ENCODE assay signal across 9 mouse cellular contexts in genomic region chr2:152410971-152411371, GRCm38 (mm10). TPM values are rescaled to one million over a fixed set of nuclear protein-coding genes. Genes with fewer than 3 reads are reported as not detected.
A peak's percentile ranks its signal among the peaks of the same experiment; 100 is the strongest.
DNase-seq lines count a peak whose midpoint lies in the region; ATAC-seq and TF ChIP-seq lines count a peak whose summit lies in the region.
"Had no signal": no experiment of that assay in that cellular context is flagged by ENCODE, and none has a peak within 500 bp of the region (broad histone marks: within the 10 kb centered on the region; RNA-seq: fewer than 3 reads in every experiment).

No protein-coding gene starts in this region.

- H3K4me3 ChIP-seq in gastrocnemius, adult 2 months = peak overlapping the region; percentile 49
- peak overlapping the region; percentile 21 for H3K4me3 ChIP-seq in hindbrain, embryonic 16.5 days (ENCODE audit: low read length)

- peaks cover 38% of the 10 kb centered on the region for H3K4me1 ChIP-seq in hindbrain, embryonic 16.5 days (ENCODE audit: control insufficient read depth, insufficient read depth, low read depth, low read length)

- peak overlapping the region; percentile 68 for H3K27ac ChIP-seq in gastrocnemius, adult 2 months
- H3K27ac ChIP-seq in hindbrain, embryonic 16.5 days (ENCODE audit: low read depth, low read length) = peak overlapping the region; percentile 88

- ATAC-seq in hindbrain, embryonic 16.5 days = peak; percentile 44

- H3K4me2 ChIP-seq in hindbrain, embryonic 16.5 days (ENCODE audit: low read length) = peak overlapping the region; percentile 80

- no peaks in the 10 kb centered on the region for H3K9me3 ChIP-seq in hindbrain, embryonic 16.5 days (ENCODE audit: control insufficient read depth, low read length)

- H3K9ac ChIP-seq in hindbrain, embryonic 16.5 days (ENCODE audit: low read depth, low read length) = peak overlapping the region; percentile 56

- peak; percentile 98 for DNase-seq in R1 (ENCODE audit: low read depth, low spot score)
- DNase-seq in cerebellum, postnatal 4 days (ENCODE audit: low spot score in 2 of 2) = peak; percentile 61 to 84
- DNase-seq in gastrocnemius, adult 2 months = peak; percentile 70
- peak; percentile 32 to 78 for DNase-seq in left cerebral cortex, adult 8-10 months (ENCODE audit: low spot score in 2 of 2)
- DNase-seq in lung, postnatal 25 days (ENCODE audit: low spot score) = peak; percentile 72
- DNase-seq in right cerebral cortex, postnatal 25 days = peak; percentile 67
- DNase-seq in thymus, postnatal 14 days = no peak

- TF ChIP-seq CTCF in gastrocnemius, adult 2 months (IDR thresholded peaks at IDR 0.05) = no peak

- no peaks in the 10 kb centered on the region for H3K27me3 ChIP-seq in hindbrain, embryonic 16.5 days (replicated peaks; ENCODE audit: control insufficient read depth, insufficient read depth, low read length)

- intact Hi-C loops in gastrocnemius, adult 2 months (cut with DNase I) = no loop called here

- H3K36me3 ChIP-seq in hindbrain, embryonic 16.5 days (ENCODE audit: control insufficient read depth, insufficient read depth, low read length) = no peaks in the 10 kb centered on the region

- WGBS in hindbrain, embryonic 16.5 days = 1% methylated on average over 15 of the region's 15 CpGs

RNA-seq across cellular contexts. Expression of gene Zcchc3, which starts 3.9 kb away (rescaled TPM):
- total RNA-seq in gastrocnemius, adult 2 months (2021) = 1 to 10 TPM; 1.1 to 1.8 TPM
- polyA plus RNA-seq in hindbrain, embryonic 16.5 days (2015; fragmentation: Nextera tagmentation; extraction: Ambion mirVana) = 12.5 and 13.8 TPM in 2 replicates
- 10 to 100 TPM in 3 of 4 experiments, 1 to 10 TPM in 1; 9.6 to 11.2 (median 10.9) TPM for total RNA-seq in left cerebral cortex, adult 8-10 months (2022)

RNA-seq across cellular contexts. Expression of gene 6820408C15Rik, which starts 4.4 kb away (rescaled TPM):
- not detected for total RNA-seq in gastrocnemius, adult 2 months (2021)
- 3.1 and 4.1 TPM in 2 replicates for polyA plus RNA-seq in hindbrain, embryonic 16.5 days (2015; fragmentation: Nextera tagmentation; extraction: Ambion mirVana)
- total RNA-seq in left cerebral cortex, adult 8-10 months (2022) = 1 to 10 TPM; 2.0 to 3.7 (median 2.7) TPM
- total RNA-seq: neutrophil, adult 5-6 weeks had no signal

RNA-seq across cellular contexts. Expression of gene Sox12, which starts 13.1 kb away (rescaled TPM):
- under 1 TPM; 0.53 to 0.79 TPM for total RNA-seq in gastrocnemius, adult 2 months (2021)
- polyA plus RNA-seq in hindbrain, embryonic 16.5 days (2015; fragmentation: Nextera tagmentation; extraction: Ambion mirVana) = 10.5 and 11.8 TPM in 2 replicates
- 10 to 100 TPM; 12.9 to 15.4 (median 14.3) TPM for total RNA-seq in left cerebral cortex, adult 8-10 months (2022)

RNA-seq across cellular contexts. Expression of gene Nrsn2, which starts 34.5 kb away (rescaled TPM):
- not detected for total RNA-seq in gastrocnemius, adult 2 months (2021)
- polyA plus RNA-seq in hindbrain, embryonic 16.5 days (2015; fragmentation: Nextera tagmentation; extraction: Ambion mirVana) = 72.0 and 74.0 TPM in 2 replicates
- total RNA-seq in left cerebral cortex, adult 8-10 months (2022) = 100 to 1,000 TPM; 112 to 125 (median 120) TPM
- total RNA-seq: neutrophil, adult 5-6 weeks had no signal

RNA-seq across cellular contexts. Expression of gene Defb23, which starts 53.4 kb away (rescaled TPM):
- not detected for total RNA-seq in gastrocnemius, adult 2 months (2021)
- not detected in 2 replicates for polyA plus RNA-seq in hindbrain, embryonic 16.5 days (2015; fragmentation: Nextera tagmentation; extraction: Ambion mirVana)
- not detected for total RNA-seq in left cerebral cortex, adult 8-10 months (2022)
- total RNA-seq: neutrophil, adult 5-6 weeks had no signal

Comparison
In these comparisons a context has a peak if more than half of its experiments do, and no peak if none do; other contexts are left out.
1. RNA of gene Sox12, which starts 13.1 kb away (total RNA-seq): 12.9 to 15.4 TPM in left cerebral cortex, adult 8-10 months; 0.53 to 0.79 TPM in gastrocnemius, adult 2 months; every median in the first group is over 4 times any median in the second.